Mouse (Mus musculus): ENCODE measurements around the gene Trp53bp2. TPM values are rescaled to one million over a fixed set of nuclear protein-coding genes. Genes with fewer than 3 reads are reported as not detected.
A peak's percentile ranks its signal among the peaks of the same experiment; 100 is the strongest.

The Trp53bp2 gene
- polyA plus RNA-seq, 1 experiment from 2014 or later, result 16.3 TPM

DNA sequence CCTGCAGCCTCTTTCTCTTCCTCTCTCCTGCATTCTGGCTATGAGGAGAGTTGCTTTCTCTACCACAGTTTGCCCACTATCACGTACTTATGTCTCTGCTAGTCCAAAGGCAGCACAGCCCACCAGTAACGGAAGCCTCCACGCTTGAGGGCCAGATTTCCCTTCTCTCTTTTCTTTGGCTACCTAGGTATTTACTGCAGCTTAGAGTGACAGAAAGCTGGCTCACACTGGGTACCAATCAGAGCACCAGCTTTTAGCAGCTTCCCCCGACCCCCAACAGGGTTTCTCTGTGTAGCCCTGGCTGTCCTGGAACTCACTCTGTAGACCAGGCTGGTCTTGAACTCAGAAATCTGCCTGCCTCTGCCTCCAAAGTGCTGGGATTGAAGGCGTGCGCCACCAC is 31.5 kb upstream of the Trp53bp2 start:
- H3K4me2 ChIP-seq (ENCODE audit: low read depth, low read length), result no peak overlapping the region
- WGBS, result 83% methylated on average over 6 of the region's 6 CpGs
- H3K36me3 ChIP-seq (ENCODE audit: control insufficient read depth, insufficient read depth, low read length), result no peaks in the 10 kb centered on the region
- no peaks in the 10 kb centered on the region for H3K9me3 ChIP-seq (ENCODE audit: control insufficient read depth, low read length)
- H3K27ac ChIP-seq (ENCODE audit: low read length), result no peak overlapping the region
- H3K27me3 ChIP-seq (replicated peaks; ENCODE audit: control insufficient read depth, insufficient read depth, low read length), result no peaks in the 10 kb centered on the region
- H3K9ac ChIP-seq (ENCODE audit: low read depth, low read length), result no peak overlapping the region
- no peak overlapping the region for H3K4me3 ChIP-seq (ENCODE audit: low read length)
- H3K4me1 ChIP-seq (ENCODE audit: control insufficient read depth, insufficient read depth, low read length), result no peaks in the 10 kb centered on the region
- ATAC-seq, result no peak

GRCm38 (mm10) chr1:182378205-182378835 is 30.7 kb upstream of the Trp53bp2 start:
- no peaks in the 10 kb centered on the region for H3K4me1 ChIP-seq (ENCODE audit: control insufficient read depth, insufficient read depth, low read length)
- H3K9ac ChIP-seq (ENCODE audit: low read depth, low read length), result no peak overlapping the region
- 77% methylated on average over 11 of the region's 11 CpGs for WGBS

DNA sequence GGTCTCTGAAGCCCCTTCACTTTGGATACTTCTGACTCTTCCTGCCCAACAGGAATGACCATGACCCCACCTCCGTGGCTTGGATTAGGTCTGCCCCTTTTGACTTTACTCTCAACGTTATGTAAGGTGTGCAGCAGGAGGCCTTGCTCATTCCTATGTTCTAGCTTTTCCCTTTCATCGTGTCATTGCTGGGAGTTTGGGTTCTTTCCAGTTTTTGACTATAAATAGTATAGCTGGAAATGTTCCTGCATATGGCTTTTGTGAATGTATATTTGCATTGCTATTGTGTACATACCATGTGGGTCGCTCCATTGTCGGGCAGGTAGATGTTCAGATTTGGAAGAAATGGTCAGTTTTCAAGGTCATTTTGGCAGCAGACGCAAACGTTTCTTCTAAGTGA is 30.1 kb upstream of the Trp53bp2 start:
- 81% methylated on average over 7 of the region's 7 CpGs for WGBS
- H3K36me3 ChIP-seq (ENCODE audit: control insufficient read depth, insufficient read depth, low read length), result no peaks in the 10 kb centered on the region
- no peak for ATAC-seq
- H3K27me3 ChIP-seq (replicated peaks; ENCODE audit: control insufficient read depth, insufficient read depth, low read length), result no peaks in the 10 kb centered on the region
- no peak overlapping the region for H3K4me3 ChIP-seq (ENCODE audit: low read length)
- no peaks in the 10 kb centered on the region for H3K9me3 ChIP-seq (ENCODE audit: control insufficient read depth, low read length)
- no peaks in the 10 kb centered on the region for H3K4me1 ChIP-seq (ENCODE audit: control insufficient read depth, insufficient read depth, low read length)
- H3K27ac ChIP-seq (ENCODE audit: low read length), result no peak overlapping the region
- H3K9ac ChIP-seq (ENCODE audit: low read depth, low read length), result no peak overlapping the region
- no peak overlapping the region for H3K4me2 ChIP-seq (ENCODE audit: low read depth, low read length)

More at GRCm38 (mm10) chr1:182378205-182378835, 30.7 kb upstream of the Trp53bp2 start:
- no peaks in the 10 kb centered on the region for H3K9me3 ChIP-seq (ENCODE audit: control insufficient read depth, low read length)
- H3K27me3 ChIP-seq (replicated peaks; ENCODE audit: control insufficient read depth, insufficient read depth, low read length), result no peaks in the 10 kb centered on the region
- no peaks in the 10 kb centered on the region for H3K36me3 ChIP-seq (ENCODE audit: control insufficient read depth, insufficient read depth, low read length)
- no peak overlapping the region for H3K27ac ChIP-seq (ENCODE audit: low read length)
- no peak overlapping the region for H3K4me3 ChIP-seq (ENCODE audit: low read length)
- H3K4me2 ChIP-seq (ENCODE audit: low read depth, low read length), result no peak overlapping the region
- ATAC-seq, result no peak

- Histone ChIP-seq H3K27me3 (replicated peaks; ENCODE audit: control insufficient read depth, insufficient read depth, low read length) (no peaks in the 10 kb centered on the region), H3K4me2 (ENCODE audit: low read depth, low read length) (no peak overlapping the region), H3K4me1 (ENCODE audit: control insufficient read depth, insufficient read depth, low read length) (no peaks in the 10 kb centered on the region), H3K36me3 (ENCODE audit: control insufficient read depth, insufficient read depth, low read length) (no peaks in the 10 kb centered on the region), H3K9ac (ENCODE audit: low read depth, low read length) (no peak overlapping the region), H3K27ac (ENCODE audit: low read length) (no peak overlapping the region), H3K4me3 (ENCODE audit: low read length) (no peak overlapping the region), H3K9me3 (ENCODE audit: control insufficient read depth, low read length) (no peaks in the 10 kb centered on the region)
- WGBS, result 80% methylated on average over 7 of the region's 7 CpGs
- ATAC-seq, result no peak
Observed at GRCm38 (mm10) chr1:182380683-182381082, 28.3 kb upstream of the Trp53bp2 start.

DNA sequence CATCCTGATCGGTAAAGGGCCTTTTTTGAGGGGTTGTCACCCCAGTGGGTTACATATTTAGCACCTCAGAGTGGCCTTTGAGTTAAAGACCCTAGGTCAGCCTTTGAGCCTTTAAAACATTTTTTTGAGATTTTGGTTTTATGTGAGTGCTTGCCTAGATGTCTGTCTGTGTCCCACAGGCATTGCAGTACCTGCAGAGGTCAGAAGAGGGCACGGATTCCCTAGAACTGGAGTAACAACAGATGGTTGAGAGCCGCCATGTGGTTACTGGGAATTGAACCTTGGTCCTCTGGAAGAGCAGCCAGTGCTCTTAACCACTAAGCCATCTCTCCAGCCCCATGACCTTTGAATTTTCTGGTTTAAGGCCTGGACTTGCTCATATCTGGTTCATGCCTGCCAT is 27.6 kb upstream of the Trp53bp2 start:
- Histone ChIP-seq H3K4me2 (ENCODE audit: low read depth, low read length) (no peak overlapping the region), H3K4me3 (ENCODE audit: low read length) (no peak overlapping the region), H3K27ac (ENCODE audit: low read length) (no peak overlapping the region), H3K9ac (ENCODE audit: low read depth, low read length) (no peak overlapping the region), H3K4me1 (ENCODE audit: control insufficient read depth, insufficient read depth, low read length) (no peaks in the 10 kb centered on the region), H3K9me3 (ENCODE audit: control insufficient read depth, low read length) (no peaks in the 10 kb centered on the region), H3K27me3 (replicated peaks; ENCODE audit: control insufficient read depth, insufficient read depth, low read length) (no peaks in the 10 kb centered on the region), H3K36me3 (ENCODE audit: control insufficient read depth, insufficient read depth, low read length) (no peaks in the 10 kb centered on the region)
- WGBS, result 72% methylated on average over 3 of the region's 3 CpGs
- no peak for ATAC-seq

- WGBS, result 55% methylated on average over 9 of the region's 9 CpGs
- Histone ChIP-seq H3K4me3 (ENCODE audit: low read length) (no peak overlapping the region), H3K36me3 (ENCODE audit: control insufficient read depth, insufficient read depth, low read length) (no peaks in the 10 kb centered on the region), H3K4me1 (ENCODE audit: control insufficient read depth, insufficient read depth, low read length) (no peaks in the 10 kb centered on the region), H3K27me3 (replicated peaks; ENCODE audit: control insufficient read depth, insufficient read depth, low read length) (no peaks in the 10 kb centered on the region), H3K4me2 (ENCODE audit: low read depth, low read length) (no peak overlapping the region), H3K27ac (ENCODE audit: low read length) (no peak overlapping the region), H3K9ac (ENCODE audit: low read depth, low read length) (no peak overlapping the region), H3K9me3 (ENCODE audit: control insufficient read depth, low read length) (no peaks in the 10 kb centered on the region)
- no peak for ATAC-seq
Observed at GRCm38 (mm10) chr1:182383096-182383495, 25.9 kb upstream of the Trp53bp2 start.

GRCm38 (mm10) chr1:182386449-182386848 is 22.5 kb upstream of the Trp53bp2 start:
- Histone ChIP-seq H3K9me3 (ENCODE audit: control insufficient read depth, low read length) (no peaks in the 10 kb centered on the region), H3K9ac (ENCODE audit: low read depth, low read length) (no peak overlapping the region), H3K4me1 (ENCODE audit: control insufficient read depth, insufficient read depth, low read length) (no peaks in the 10 kb centered on the region), H3K27ac (ENCODE audit: low read length) (no peak overlapping the region), H3K4me3 (ENCODE audit: low read length) (no peak overlapping the region), H3K36me3 (ENCODE audit: control insufficient read depth, insufficient read depth, low read length) (no peaks in the 10 kb centered on the region), H3K4me2 (ENCODE audit: low read depth, low read length) (no peak overlapping the region), H3K27me3 (replicated peaks; ENCODE audit: control insufficient read depth, insufficient read depth, low read length) (no peaks in the 10 kb centered on the region)
- no peak for ATAC-seq
- WGBS, result 91% methylated on average over 8 of the region's 8 CpGs

DNA sequence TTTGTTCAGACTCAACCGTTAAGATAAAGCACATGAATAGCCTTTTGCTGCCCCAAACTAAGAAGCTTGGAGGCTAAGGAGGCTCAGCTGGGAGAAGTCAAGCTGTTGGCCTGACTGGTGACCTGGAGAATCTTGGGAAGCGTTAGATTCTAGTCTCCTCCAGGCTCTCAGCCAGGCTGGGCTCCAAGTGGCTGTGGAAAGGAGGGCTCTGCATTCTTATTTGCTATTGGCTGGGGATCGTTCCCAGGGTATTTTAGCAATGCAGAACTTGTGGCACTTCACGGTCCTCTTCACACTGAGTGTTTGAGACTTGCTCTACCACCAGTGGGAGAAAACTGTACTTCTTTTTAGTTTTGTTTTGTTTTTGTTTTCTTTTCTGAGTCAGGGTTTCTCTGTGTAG is 20.2 kb upstream of the Trp53bp2 start:
- Histone ChIP-seq H3K4me1 (ENCODE audit: control insufficient read depth, insufficient read depth, low read length) (no peaks in the 10 kb centered on the region), H3K27me3 (replicated peaks; ENCODE audit: control insufficient read depth, insufficient read depth, low read length) (no peaks in the 10 kb centered on the region), H3K4me3 (ENCODE audit: low read length) (no peak overlapping the region), H3K36me3 (ENCODE audit: control insufficient read depth, insufficient read depth, low read length) (no peaks in the 10 kb centered on the region), H3K4me2 (ENCODE audit: low read depth, low read length) (no peak overlapping the region), H3K9me3 (ENCODE audit: control insufficient read depth, low read length) (no peaks in the 10 kb centered on the region), H3K27ac (ENCODE audit: low read length) (no peak overlapping the region), H3K9ac (ENCODE audit: low read depth, low read length) (no peak overlapping the region)
- no peak for ATAC-seq
- WGBS, result 50% methylated on average over 4 of the region's 4 CpGs

DNA sequence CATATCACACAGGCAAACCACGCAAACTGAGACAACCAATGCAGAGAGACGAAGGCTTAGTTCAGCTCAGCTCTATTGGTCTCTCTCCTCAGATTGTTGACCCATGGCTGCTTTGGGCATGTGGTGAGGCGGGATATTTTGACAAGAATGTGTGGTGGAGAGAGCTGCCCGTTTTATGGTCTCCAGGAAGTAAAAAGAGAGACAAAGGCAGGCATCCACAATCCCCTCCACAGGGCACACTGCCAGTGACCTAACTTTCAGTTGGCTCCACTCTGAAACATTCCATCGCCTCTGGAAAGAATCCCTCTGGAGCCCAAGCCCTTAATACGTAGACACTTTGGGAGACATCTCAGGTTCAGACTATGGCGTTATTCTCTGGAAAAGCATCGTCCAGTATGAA is 10.8 kb upstream of the Trp53bp2 start:
- Histone ChIP-seq H3K27ac (ENCODE audit: low read length) (no peak overlapping the region), H3K4me2 (ENCODE audit: low read depth, low read length) (no peak overlapping the region), H3K9me3 (ENCODE audit: control insufficient read depth, low read length) (no peaks in the 10 kb centered on the region), H3K36me3 (ENCODE audit: control insufficient read depth, insufficient read depth, low read length) (no peaks in the 10 kb centered on the region), H3K4me3 (ENCODE audit: low read length) (no peak overlapping the region), H3K4me1 (ENCODE audit: control insufficient read depth, insufficient read depth, low read length) (peaks cover 25% of the 10 kb centered on the region), H3K9ac (ENCODE audit: low read depth, low read length) (no peak overlapping the region), H3K27me3 (replicated peaks; ENCODE audit: control insufficient read depth, insufficient read depth, low read length) (no peaks in the 10 kb centered on the region)
- 57% methylated on average over 8 of the region's 8 CpGs for WGBS
- 0 out of 2 replicates have a peak, but pooled peaks have one; percentile 13 for ATAC-seq

DNA sequence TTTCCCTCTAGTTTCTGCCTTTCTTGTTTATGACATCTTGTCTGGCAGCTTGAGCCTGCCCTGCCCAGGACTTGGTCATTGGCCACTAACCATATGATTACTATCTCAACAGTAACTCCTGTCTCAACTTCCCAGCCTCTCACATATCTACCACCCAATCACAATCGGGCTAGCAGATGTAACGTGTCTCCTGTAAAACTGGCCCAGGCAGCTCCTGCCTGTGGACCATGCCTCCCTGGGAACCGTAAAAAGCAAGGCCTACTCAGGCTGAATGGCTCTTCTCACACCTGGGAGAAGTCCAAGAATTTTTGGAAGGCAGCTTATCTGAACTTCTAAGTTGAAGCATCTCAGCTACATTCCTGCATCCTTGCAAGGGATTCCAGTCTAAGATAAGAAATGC is 10.2 kb upstream of the Trp53bp2 start:
- peak; percentile 37; the same call in 1 of the 2 replicates for ATAC-seq
- 46% methylated on average over 3 of the region's 3 CpGs for WGBS
- Histone ChIP-seq H3K9ac (ENCODE audit: low read depth, low read length) (no peak overlapping the region), H3K4me2 (ENCODE audit: low read depth, low read length) (no peak overlapping the region), H3K4me1 (ENCODE audit: control insufficient read depth, insufficient read depth, low read length) (peaks cover 26% of the 10 kb centered on the region), H3K27ac (ENCODE audit: low read length) (peak overlapping the region; percentile 42), H3K4me3 (ENCODE audit: low read length) (no peak overlapping the region), H3K27me3 (replicated peaks; ENCODE audit: control insufficient read depth, insufficient read depth, low read length) (no peaks in the 10 kb centered on the region), H3K36me3 (ENCODE audit: control insufficient read depth, insufficient read depth, low read length) (no peaks in the 10 kb centered on the region), H3K9me3 (ENCODE audit: control insufficient read depth, low read length) (no peaks in the 10 kb centered on the region)

All from intestine, embryonic 16.5 days (tissue).